In the genomic region with DNA sequence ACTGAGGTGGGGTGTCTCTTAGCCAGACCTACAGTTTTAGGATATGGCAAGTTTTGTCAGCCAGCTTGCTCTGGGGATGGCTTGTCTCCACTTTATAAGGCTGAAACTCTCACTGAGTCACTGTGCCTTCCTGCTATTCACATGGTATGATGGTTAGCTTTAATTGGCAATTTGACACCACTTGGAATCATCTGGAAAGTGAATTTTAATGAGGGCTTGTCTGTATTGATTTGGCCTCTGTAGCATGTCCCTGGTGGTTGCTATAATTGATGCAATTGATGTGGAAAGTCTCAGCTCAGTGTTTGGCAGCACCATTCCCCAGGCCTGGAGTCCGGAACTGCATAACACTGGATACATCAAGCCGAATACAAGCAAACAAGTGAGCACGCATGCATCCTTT, we compare ENCODE assay signal across 27 mouse cellular contexts.
DNase-seq lines count a peak whose midpoint lies in the region; ATAC-seq and TF ChIP-seq lines count a peak whose summit lies in the region.
"Had no signal": no experiment of that assay in that cellular context is flagged by ENCODE, and none has a peak within 500 bp of the region (broad histone marks: within the 10 kb centered on the region; RNA-seq: fewer than 3 reads in every experiment).

No protein-coding gene starts in this region.

- no peak for TF ChIP-seq POLR2A in brain, embryonic 14.5 days (IDR thresholded peaks at IDR 0.05; ENCODE audit: borderline replicate concordance, extremely low read depth, insufficient read depth, insufficient read length, poor library complexity, severe bottlenecking)

- ATAC-seq in forebrain, embryonic 11.5 days (replicated peaks; ENCODE audit: low FRiP score), result 0 out of 2 replicates have a peak, but pooled peaks have one; percentile 15
- no peak for ATAC-seq in forebrain, embryonic 16.5 days
- no peak for ATAC-seq in hindbrain, embryonic 11.5 days (ENCODE audit: low FRiP score)
- ATAC-seq in hindbrain, embryonic 14.5 days (ENCODE audit: low FRiP score), result no peak
- ATAC-seq: intestine, postnatal 0 days had no signal

- no peak overlapping the region for H3K4me2 ChIP-seq in forebrain, embryonic 11.5 days (ENCODE audit: low read depth, low read length, severe bottlenecking)
- no peak overlapping the region for H3K4me2 ChIP-seq in forebrain, embryonic 16.5 days (ENCODE audit: low read length)
- H3K4me2 ChIP-seq in hindbrain, embryonic 11.5 days (replicated peaks; ENCODE audit: low read depth, low read length), result no peak overlapping the region
- H3K4me2 ChIP-seq in hindbrain, embryonic 14.5 days (replicated peaks), result no peak overlapping the region
- H3K4me2 ChIP-seq: embryonic facial prominence, embryonic 13.5 days; hindbrain, embryonic 15.5 days had no signal

- TF ChIP-seq CTCF in brain, embryonic 14.5 days (IDR thresholded peaks at IDR 0.05; ENCODE audit: borderline replicate concordance, extremely low read depth, insufficient read depth, insufficient read length), result no peak

- H3K36me3 ChIP-seq in forebrain, embryonic 11.5 days (ENCODE audit: control insufficient read depth, insufficient read depth, low read length), result no peaks in the 10 kb centered on the region
- H3K36me3 ChIP-seq in forebrain, embryonic 16.5 days (ENCODE audit: control insufficient read depth, insufficient read depth), result no peaks in the 10 kb centered on the region
- H3K36me3 ChIP-seq in hindbrain, embryonic 11.5 days (ENCODE audit: control insufficient read depth, insufficient read depth, low read length), result no peaks in the 10 kb centered on the region
- H3K36me3 ChIP-seq in hindbrain, embryonic 14.5 days (replicated peaks; ENCODE audit: control insufficient read depth, insufficient read depth), result no peaks in the 10 kb centered on the region
- H3K36me3 ChIP-seq: embryonic facial prominence, embryonic 13.5 days; forebrain, embryonic 10.5 days; G1E; heart, embryonic 10.5 days; hindbrain, embryonic 10.5 days; hindbrain, embryonic 15.5 days had no signal

- no peak for DNase-seq in forebrain, embryonic 11.5 days (ENCODE audit: low spot score)
- peak; percentile 2 for DNase-seq in hindbrain, embryonic 11.5 days (ENCODE audit: low spot score)
- no peak for DNase-seq in hindbrain, embryonic 14.5 days (ENCODE audit: low spot score)
- peak; percentile 43 for DNase-seq in brain, embryonic 14.5 days (ENCODE audit: low read depth)
- DNase-seq in retina, postnatal 1 day, result peak; percentile 32
- DNase-seq in thymus, postnatal 0 days (ENCODE audit: low spot score), result no peak
- DNase-seq: adrenal gland, adult 2 months; adrenal gland, postnatal 14 days; B cell, adult 2 months; cerebellum, adult 11-12 months; cerebellum, adult 8-10 months; cerebellum, postnatal 10 days; cerebellum, postnatal 36 days; gastrocnemius, postnatal 10 days; gastrocnemius, postnatal 36 days; heart, adult 2 months; heart, postnatal 36 days; kidney, adult 2 months had no signal

- H3K4me3 ChIP-seq in forebrain, embryonic 11.5 days (ENCODE audit: low read depth, low read length), result no peak overlapping the region
- H3K4me3 ChIP-seq in forebrain, embryonic 16.5 days (replicated peaks; ENCODE audit: low read length), result no peak overlapping the region
- H3K4me3 ChIP-seq in hindbrain, embryonic 11.5 days (ENCODE audit: low read depth, low read length), result no peak overlapping the region
- H3K4me3 ChIP-seq in hindbrain, embryonic 14.5 days (replicated peaks; ENCODE audit: low read length), result no peak overlapping the region
- H3K4me3 ChIP-seq: embryonic facial prominence, embryonic 13.5 days; forebrain, embryonic 10.5 days; heart, adult 2 months; heart, embryonic 10.5 days; hindbrain, embryonic 10.5 days; hindbrain, embryonic 15.5 days had no signal

- H3K9me3 ChIP-seq in forebrain, embryonic 11.5 days (ENCODE audit: control insufficient read depth, low read length), result no peaks in the 10 kb centered on the region
- no peaks in the 10 kb centered on the region for H3K9me3 ChIP-seq in forebrain, embryonic 16.5 days (ENCODE audit: control insufficient read depth, low read length)
- no peaks in the 10 kb centered on the region for H3K9me3 ChIP-seq in hindbrain, embryonic 11.5 days (ENCODE audit: control insufficient read depth, low read length)
- H3K9me3 ChIP-seq in hindbrain, embryonic 14.5 days (ENCODE audit: control insufficient read depth, low read length), result no peaks in the 10 kb centered on the region
- H3K9me3 ChIP-seq: embryonic facial prominence, embryonic 13.5 days; heart, embryonic 10.5 days; hindbrain, embryonic 15.5 days had no signal

- no peaks in the 10 kb centered on the region for H3K27me3 ChIP-seq in forebrain, embryonic 11.5 days (ENCODE audit: control insufficient read depth, insufficient read depth, low read length)
- H3K27me3 ChIP-seq in forebrain, embryonic 16.5 days (replicated peaks; ENCODE audit: control insufficient read depth, insufficient read depth, low read length), result no peaks in the 10 kb centered on the region
- H3K27me3 ChIP-seq in hindbrain, embryonic 11.5 days (ENCODE audit: control insufficient read depth, insufficient read depth, low read length), result no peaks in the 10 kb centered on the region
- H3K27me3 ChIP-seq in hindbrain, embryonic 14.5 days (ENCODE audit: control insufficient read depth, insufficient read depth, low read length), result no peaks in the 10 kb centered on the region
- H3K27me3 ChIP-seq: CH12.LX; embryonic facial prominence, embryonic 13.5 days; hindbrain, embryonic 15.5 days had no signal

- no peaks in the 10 kb centered on the region for H3K4me1 ChIP-seq in forebrain, embryonic 11.5 days (replicated peaks; ENCODE audit: control insufficient read depth, insufficient read depth, low read length)
- no peaks in the 10 kb centered on the region for H3K4me1 ChIP-seq in forebrain, embryonic 16.5 days (replicated peaks; ENCODE audit: control insufficient read depth, insufficient read depth, low read length)
- no peaks in the 10 kb centered on the region for H3K4me1 ChIP-seq in hindbrain, embryonic 11.5 days (replicated peaks; ENCODE audit: control insufficient read depth, insufficient read depth, low read length)
- H3K4me1 ChIP-seq in hindbrain, embryonic 14.5 days (replicated peaks; ENCODE audit: control insufficient read depth, insufficient read depth, low read length), result no peaks in the 10 kb centered on the region
- H3K4me1 ChIP-seq: embryonic facial prominence, embryonic 13.5 days; forebrain, embryonic 10.5 days; heart, embryonic 10.5 days; hindbrain, embryonic 10.5 days; hindbrain, embryonic 15.5 days had no signal

- H3K9ac ChIP-seq in forebrain, embryonic 11.5 days (ENCODE audit: low read length), result no peak overlapping the region
- H3K9ac ChIP-seq in forebrain, embryonic 16.5 days (replicated peaks; ENCODE audit: low read depth, low read length), result no peak overlapping the region
- H3K9ac ChIP-seq in hindbrain, embryonic 11.5 days (ENCODE audit: low read depth, low read length), result no peak overlapping the region
- H3K9ac ChIP-seq in hindbrain, embryonic 14.5 days, result no peak overlapping the region
- H3K9ac ChIP-seq: embryonic facial prominence, embryonic 13.5 days; hindbrain, embryonic 15.5 days had no signal

- WGBS in forebrain, embryonic 11.5 days, result 95% methylated on average over 3 of the region's 3 CpGs
- 76% methylated on average over 3 of the region's 3 CpGs for WGBS in forebrain, embryonic 16.5 days
- 96% methylated on average over 3 of the region's 3 CpGs for WGBS in hindbrain, embryonic 11.5 days
- WGBS in hindbrain, embryonic 14.5 days, result 88% methylated on average over 3 of the region's 3 CpGs

- no peak overlapping the region for H3K27ac ChIP-seq in forebrain, embryonic 11.5 days (ENCODE audit: low read depth, low read length)
- H3K27ac ChIP-seq in forebrain, embryonic 16.5 days (ENCODE audit: low read length), result no peak overlapping the region
- H3K27ac ChIP-seq in hindbrain, embryonic 11.5 days (ENCODE audit: low read depth, low read length), result no peak overlapping the region
- H3K27ac ChIP-seq in hindbrain, embryonic 14.5 days, result no peak overlapping the region
- H3K27ac ChIP-seq: embryonic facial prominence, embryonic 13.5 days; forebrain, embryonic 10.5 days; heart, adult 2 months; heart, embryonic 10.5 days; hindbrain, embryonic 10.5 days; hindbrain, embryonic 15.5 days had no signal

Comparison
In these comparisons a context has a peak if more than half of its experiments do, and no peak if none do; other contexts are left out.
1. DNase-seq: peak in hindbrain, embryonic 11.5 days (single experiment), brain, embryonic 14.5 days (single experiment) and retina, postnatal 1 day (single experiment); none in forebrain, embryonic 11.5 days (single experiment), hindbrain, embryonic 14.5 days (single experiment) and thymus, postnatal 0 days (single experiment).